Mouse (Mus musculus) stomach, embryonic 16.5 days (tissue): ENCODE measurements at regions not wholly inside any gene's neighbourhood (a gene's known extent, or its start where the extent isn't known, plus 50 kb on each side); places are given as distances from the start of the nearest gene placed in this dataset.

Source experiments
- ATAC-seq: fragments of 200-750 bp; cut with Nextera tagmentation; 2 replicates; pipeline ENCODE4 v1.8.0; 2017; ENCODE audit warnings: moderate number of reproducible peaks, moderate TSS enrichment; ENCODE audit not compliant: insufficient read depth, low FRiP score
- H3K27ac ChIP-seq: fragments of 300-500 bp; sonication (generic); 2 replicates; pipeline ENCODE4 v1.5.1; 2014; ENCODE audit warnings: low read length
- H3K27me3 ChIP-seq: fragments of 300-500 bp; sonication (generic); 2 replicates; pipeline ENCODE4 v1.6.1; 2014; ENCODE audit warnings: low read length, control low read depth, mixed read lengths; ENCODE audit not compliant: control insufficient read depth, insufficient read depth
- H3K36me3 ChIP-seq: fragments of 300-500 bp; sonication (generic); 2 replicates; pipeline ENCODE4 v1.6.1; 2014; ENCODE audit warnings: low read length; ENCODE audit not compliant: control insufficient read depth, insufficient read depth
- H3K4me1 ChIP-seq: fragments of 300-500 bp; sonication (generic); 2 replicates; pipeline ENCODE4 v1.6.1; 2014; ENCODE audit warnings: low read length, control low read depth, mixed read lengths; ENCODE audit not compliant: control insufficient read depth, insufficient read depth
- H3K4me2 ChIP-seq: fragments of 300-500 bp; sonication (generic); 2 replicates; pipeline ENCODE4 v1.6.1; 2014; ENCODE audit warnings: low read depth, low read length, mixed read lengths
- H3K4me3 ChIP-seq: fragments of 300-500 bp; sonication (generic); replicated peaks from 2 replicates; pipeline ENCODE4 v1.5.1; 2014; ENCODE audit warnings: mild to moderate bottlenecking, low read length
- H3K9ac ChIP-seq: fragments of 300-500 bp; sonication (generic); 2 replicates; pipeline ENCODE4 v1.6.1; 2014; ENCODE audit warnings: low read length
- H3K9me3 ChIP-seq: fragments of 300-500 bp; sonication (generic); replicated peaks from 2 replicates; pipeline ENCODE4 v1.6.1; 2016; ENCODE audit warnings: low read length, control low read depth; ENCODE audit not compliant: control insufficient read depth
- WGBS: fragments of 180-500 bp; shearing (Covaris S2); extraction: QIAGEN DNeasy Blood & Tissue Kit; methylation state at CpG from one replicate; pipeline ENCODE4 v1.1.7; 2014; 5-methylcytosine and 5-hydroxymethylcytosine counted together

GRCm38 (mm10) chr6:31228061-31228460, 170.5 kb upstream of the Mkln1 start:
- no peak overlapping the region for H3K4me3 ChIP-seq

DNA sequence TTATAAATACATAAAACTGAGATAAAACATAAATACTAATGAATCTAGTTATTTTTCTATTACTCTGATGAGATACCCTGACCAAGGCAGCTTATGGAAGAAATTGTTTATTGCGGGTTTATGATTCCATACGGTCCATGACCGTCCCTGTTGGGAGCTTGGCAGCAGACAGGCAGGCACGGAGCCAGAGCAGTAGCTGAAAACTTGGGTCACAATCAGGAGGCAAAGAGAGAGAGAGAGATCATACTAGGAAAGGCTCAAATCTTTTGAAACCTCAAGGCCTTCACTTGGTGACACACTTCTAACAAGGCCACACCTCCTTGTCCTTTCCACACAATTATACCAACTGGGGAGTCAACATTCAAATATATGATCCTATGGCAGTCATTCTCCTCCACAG, 166.7 kb upstream of the Mkln1 start:
- Histone ChIP-seq H3K27ac (no peak overlapping the region), H3K27me3 (no peaks in the 10 kb centered on the region), H3K4me1 (no peaks in the 10 kb centered on the region), H3K9ac (no peak overlapping the region), H3K36me3 (no peaks in the 10 kb centered on the region), H3K4me2 (no peak overlapping the region), H3K4me3 (no peak overlapping the region), H3K9me3 (no peaks in the 10 kb centered on the region)
- ATAC-seq = no peak
- 75% methylated on average over 4 of the region's 4 CpGs for WGBS

More at GRCm38 (mm10) chr6:31228061-31228460, 170.5 kb upstream of the Mkln1 start:
- no peaks in the 10 kb centered on the region for H3K4me1 ChIP-seq
- H3K9ac ChIP-seq = no peak overlapping the region
- no peaks in the 10 kb centered on the region; the same call in 1 of the 2 replicates for H3K27me3 ChIP-seq
- no peak for ATAC-seq
- H3K27ac ChIP-seq = no peak overlapping the region
- WGBS = 88% methylated on average over 1 of the region's 1 CpGs
- H3K9me3 ChIP-seq = no peaks in the 10 kb centered on the region
- no peaks in the 10 kb centered on the region for H3K36me3 ChIP-seq
- H3K4me2 ChIP-seq = no peak overlapping the region

- no peak for ATAC-seq
- Histone ChIP-seq H3K4me3 (no peak overlapping the region), H3K27ac (no peak overlapping the region), H3K9me3 (no peaks in the 10 kb centered on the region), H3K4me1 (no peaks in the 10 kb centered on the region), H3K4me2 (no peak overlapping the region), H3K9ac (no peak overlapping the region), H3K36me3 (no peaks in the 10 kb centered on the region), H3K27me3 (no peaks in the 10 kb centered on the region)
- 62% methylated on average over 18 of the region's 18 CpGs for WGBS
Observed at GRCm38 (mm10) chr6:31233252-31233993, 165.1 kb upstream of the Mkln1 start.

DNA sequence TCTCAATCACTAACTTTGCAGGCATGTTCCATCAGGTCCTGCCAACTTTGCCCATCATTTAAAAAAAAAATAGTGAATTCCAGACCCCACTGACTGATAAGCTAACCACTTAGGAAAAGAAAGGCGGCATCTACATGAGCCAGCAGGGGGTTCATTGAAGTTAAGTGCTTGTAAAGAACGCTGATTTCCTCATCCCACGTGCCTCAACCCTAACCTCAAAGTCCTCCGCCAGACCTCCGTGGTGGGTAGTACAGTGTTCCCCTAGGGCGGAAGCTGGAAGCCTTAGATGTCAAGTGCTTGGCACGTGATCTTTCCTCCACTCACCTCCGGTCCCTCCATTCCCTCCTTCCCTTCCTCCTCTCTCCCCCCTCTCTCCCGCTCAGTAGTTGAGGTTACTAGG, 158.5 kb upstream of the Mkln1 start:
- Histone ChIP-seq H3K9ac (no peak overlapping the region), H3K4me3 (no peak overlapping the region), H3K27ac (no peak overlapping the region), H3K9me3 (no peaks in the 10 kb centered on the region), H3K4me2 (no peak overlapping the region), H3K4me1 (no peaks in the 10 kb centered on the region), H3K27me3 (no peaks in the 10 kb centered on the region), H3K36me3 (no peaks in the 10 kb centered on the region)
- no peak for ATAC-seq
- 9% methylated on average over 9 of the region's 9 CpGs for WGBS

- Histone ChIP-seq H3K27ac (no peak overlapping the region), H3K9me3 (0 out of 2 replicates have a peak, but pooled peaks cover 4% of the 10 kb centered on the region), H3K4me3 (no peak overlapping the region), H3K4me2 (no peak overlapping the region), H3K36me3 (no peaks in the 10 kb centered on the region), H3K27me3 (no peaks in the 10 kb centered on the region), H3K4me1 (no peaks in the 10 kb centered on the region), H3K9ac (no peak overlapping the region)
- no peak for ATAC-seq
- 53% methylated on average over 2 of the region's 2 CpGs for WGBS
Observed at GRCm38 (mm10) chr6:31250526-31250925, 148.0 kb upstream of the Mkln1 start.

- Histone ChIP-seq H3K4me2 (peak overlapping the region; percentile 32; the same call in 1 of the 2 replicates), H3K36me3 (no peaks in the 10 kb centered on the region), H3K4me3 (0 out of 2 replicates have a peak overlapping the region, but pooled peaks have one; percentile 10), H3K27ac (no peak overlapping the region), H3K4me1 (no peaks in the 10 kb centered on the region), H3K9me3 (0 out of 2 replicates have a peak, but pooled peaks cover 4% of the 10 kb centered on the region), H3K9ac (no peak overlapping the region), H3K27me3 (no peaks in the 10 kb centered on the region)
- ATAC-seq = 0 out of 2 replicates have a peak, but pooled peaks have one; percentile 37
- WGBS = 22% methylated on average over 15 of the region's 15 CpGs
Observed at GRCm38 (mm10) chr6:31253251-31253935, 145.1 kb upstream of the Mkln1 start.

DNA sequence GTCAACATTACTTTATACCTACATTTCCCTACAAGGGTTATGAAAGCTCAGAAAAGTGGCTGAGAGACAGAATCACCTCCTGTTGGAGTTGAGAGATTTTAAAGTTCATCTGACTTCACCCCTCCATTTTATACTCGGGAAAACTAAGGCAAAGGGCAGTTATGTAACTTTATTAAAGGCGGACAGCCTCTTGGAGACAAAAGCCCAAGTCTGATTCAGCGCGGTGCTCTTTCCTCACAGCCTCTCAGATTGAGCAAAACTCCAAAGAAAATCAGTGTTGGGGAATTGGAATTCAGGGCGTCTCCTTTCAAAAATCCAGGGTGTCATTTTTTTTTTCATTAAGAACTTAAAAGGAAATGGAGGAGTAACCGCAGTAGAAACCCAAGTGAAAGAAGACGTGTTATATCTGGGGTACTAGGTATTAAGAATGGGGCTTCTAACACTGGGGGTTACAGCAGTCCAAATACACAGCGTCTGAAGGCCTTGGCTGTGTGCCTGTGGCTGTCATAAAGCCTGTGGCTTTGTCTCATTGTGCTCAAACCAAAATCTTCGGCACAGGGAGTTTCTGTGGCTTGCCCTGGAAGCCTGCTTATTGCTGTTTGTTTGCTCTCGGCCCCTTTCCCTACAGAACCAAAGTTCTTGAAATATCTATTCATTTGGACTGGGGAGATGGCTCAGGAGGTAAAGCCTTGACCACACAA, 137.7 kb upstream of the Mkln1 start:
- Histone ChIP-seq H3K4me2 (no peak overlapping the region), H3K9ac (no peak overlapping the region), H3K4me1 (no peaks in the 10 kb centered on the region), H3K9me3 (no peaks in the 10 kb centered on the region), H3K36me3 (no peaks in the 10 kb centered on the region), H3K4me3 (no peak overlapping the region), H3K27ac (no peak overlapping the region), H3K27me3 (no peaks in the 10 kb centered on the region)
- no peak for ATAC-seq
- 74% methylated on average over 10 of the region's 10 CpGs for WGBS

GRCm38 (mm10) chr6:31261797-31262540, 136.6 kb upstream of the Mkln1 start:
- Histone ChIP-seq H3K4me1 (no peaks in the 10 kb centered on the region), H3K9ac (no peak overlapping the region), H3K4me3 (no peak overlapping the region), H3K9me3 (no peaks in the 10 kb centered on the region), H3K27me3 (no peaks in the 10 kb centered on the region), H3K27ac (no peak overlapping the region), H3K36me3 (no peaks in the 10 kb centered on the region), H3K4me2 (no peak overlapping the region)
- 87% methylated on average over 15 of the region's 15 CpGs for WGBS
- ATAC-seq = no peak
